Mouse (Mus musculus): ENCODE measurements around the gene Lim2.

The Lim2 gene

GRCm38 (mm10) chr7:43443917-43444293, 16.4 kb downstream of the Lim2 start, which contains the start of the genes Etfb and Gm45233:
Gene Etfb (plus strand): TSS chr7:43444083.
Gene Gm45233 (plus strand): TSS chr7:43444128.
- DNase-seq (ENCODE audit: low read depth, low spot score): peak; percentile 98

GRCm38 (mm10) chr7:43447801-43448200, 20.3 kb downstream of the Lim2 start:
- DNase-seq (ENCODE audit: low read depth, low spot score): no peak

- no peak for DNase-seq (ENCODE audit: low read depth, low spot score)
These were observed 20.8 kb downstream of the Lim2 start for GRCm38 (mm10) chr7:43448246-43448645.

GRCm38 (mm10) chr7:43449811-43450210, 22.3 kb downstream of the Lim2 start:
- no peak for DNase-seq (ENCODE audit: low read depth, low spot score)

GRCm38 (mm10) chr7:43451726-43452125, 24.3 kb downstream of the Lim2 start:
- no peak for DNase-seq (ENCODE audit: low read depth, low spot score)

GRCm38 (mm10) chr7:43452609-43453008, 25.1 kb downstream of the Lim2 start:
- no peak for DNase-seq (ENCODE audit: low read depth, low spot score)

GRCm38 (mm10) chr7:43453599-43454355, 26.3 kb downstream of the Lim2 start:
- no peak for DNase-seq (ENCODE audit: low read depth, low spot score)

- DNase-seq (ENCODE audit: low read depth, low spot score): no peak
These were observed 26.9 kb downstream of the Lim2 start for GRCm38 (mm10) chr7:43454371-43454770.

- no peak for DNase-seq (ENCODE audit: low read depth, low spot score)
These were observed 35.4 kb downstream of the Lim2 start, which contains the start of gene Vsig10l for GRCm38 (mm10) chr7:43462851-43463250. Gene Vsig10l (plus strand): TSS chr7:43463151.

- DNase-seq (ENCODE audit: low read depth, low spot score): no peak
These were observed 36.5 kb downstream of the Lim2 start for GRCm38 (mm10) chr7:43463976-43464375.

- no peak for DNase-seq (ENCODE audit: low read depth, low spot score)
These were observed 37.4 kb downstream of the Lim2 start for GRCm38 (mm10) chr7:43464864-43465343.

GRCm38 (mm10) chr7:43465344-43466098, 38.1 kb downstream of the Lim2 start:
- peak; percentile 91 for DNase-seq (ENCODE audit: low read depth, low spot score)

GRCm38 (mm10) chr7:43466099-43466694, 38.7 kb downstream of the Lim2 start:
- peak; percentile 86 for DNase-seq (ENCODE audit: low read depth, low spot score)

- peak; percentile 59 for DNase-seq (ENCODE audit: low read depth, low spot score)
These were observed 42.9 kb downstream of the Lim2 start for GRCm38 (mm10) chr7:43470373-43470772.

- no peak for DNase-seq (ENCODE audit: low read depth, low spot score)
These were observed 48.2 kb downstream of the Lim2 start for GRCm38 (mm10) chr7:43475706-43476105.

GRCm38 (mm10) chr7:43476376-43476775, 48.9 kb downstream of the Lim2 start:
- no peak for DNase-seq (ENCODE audit: low read depth, low spot score)

GRCm38 (mm10) chr7:43481191-43481590, 53.7 kb downstream of the Lim2 start:
- peak; percentile 95 for DNase-seq (ENCODE audit: low read depth, low spot score)

GRCm38 (mm10) chr7:43482090-43482716, 54.7 kb downstream of the Lim2 start:
- DNase-seq (ENCODE audit: low read depth, low spot score): no peak

GRCm38 (mm10) chr7:43483236-43483635, 55.8 kb downstream of the Lim2 start:
- no peak for DNase-seq (ENCODE audit: low read depth, low spot score)

Data from brain, adult 2 months (tissue).